Mouse (Mus musculus): ENCODE results near the gene Psmc3. TPM values are rescaled to one million over a fixed set of nuclear protein-coding genes. Genes with fewer than 3 reads are reported as not detected.
A peak's percentile ranks its signal among the peaks of the same experiment; 100 is the strongest.
"Not testable (repeated sequence)": the region's sequence is repeated elsewhere in the genome, so short reads cannot be mapped to it uniquely, and the experiment has no call there.

The Psmc3 gene
- total RNA-seq, 2 experiments from 2014 or later = 207 to 228 TPM

DNA sequence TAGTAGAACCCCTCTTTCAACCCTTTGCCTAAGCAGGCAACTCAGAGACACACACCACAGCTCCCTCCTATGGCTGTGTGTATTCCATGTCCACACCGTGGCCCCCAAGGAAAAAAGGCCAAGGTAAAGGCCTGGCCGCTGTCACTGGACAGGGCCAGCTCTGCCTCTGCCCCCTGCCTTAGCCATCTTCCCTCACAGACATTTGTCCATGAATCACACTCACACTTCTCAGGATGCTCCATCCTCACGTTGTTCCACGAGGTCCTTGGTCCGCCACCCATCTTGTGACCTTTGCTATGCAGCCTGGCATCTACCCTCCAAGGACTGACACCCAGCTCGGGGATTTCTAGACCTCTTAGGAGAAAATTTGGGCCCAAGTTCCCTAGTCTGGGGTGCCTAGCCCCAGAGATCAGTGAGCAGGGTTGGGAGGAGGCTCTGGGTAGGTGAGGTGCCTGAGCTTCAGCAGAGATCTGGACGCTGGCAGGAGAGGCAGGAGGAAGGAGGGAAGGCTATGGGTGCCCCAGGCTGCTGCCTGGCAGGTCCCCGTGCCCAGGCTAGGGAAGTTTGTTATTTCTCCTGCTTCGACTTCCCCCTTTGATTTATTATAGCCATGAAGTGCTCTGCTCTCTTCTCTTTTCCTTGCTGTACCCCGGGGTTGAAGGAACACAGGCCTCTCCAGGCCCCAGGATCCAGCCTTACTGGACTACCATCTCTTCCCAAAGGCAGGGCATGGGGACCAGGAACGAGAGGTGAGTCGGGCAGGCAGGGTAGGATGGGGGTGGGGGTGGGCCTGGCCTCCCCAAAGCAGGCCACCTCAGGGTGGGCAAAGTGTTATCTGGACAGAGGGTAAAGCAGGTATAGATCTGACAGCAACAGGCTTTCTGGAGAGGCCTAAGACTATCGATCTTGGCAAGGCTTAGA, 28.2 kb downstream of the Psmc3 start, which contains the start of gene Spi1:
Spi1 (plus strand) TSS at position 616 of the 921 bp plus-strand sequence.
- DNase-seq = no peak

GRCm38 (mm10) chr2:91082844-91083243, 29.0 kb downstream of the Psmc3 start:
- DNase-seq = no peak

- no peak for DNase-seq
These were observed 29.6 kb downstream of the Psmc3 start for GRCm38 (mm10) chr2:91083366-91083940.

GRCm38 (mm10) chr2:91084179-91084820, 30.5 kb downstream of the Psmc3 start:
- DNase-seq = no peak

GRCm38 (mm10) chr2:91085494-91086391, 31.9 kb downstream of the Psmc3 start:
- DNase-seq = no peak

- DNase-seq = no peak
These were observed 32.8 kb downstream of the Psmc3 start for GRCm38 (mm10) chr2:91086392-91087237.

DNA sequence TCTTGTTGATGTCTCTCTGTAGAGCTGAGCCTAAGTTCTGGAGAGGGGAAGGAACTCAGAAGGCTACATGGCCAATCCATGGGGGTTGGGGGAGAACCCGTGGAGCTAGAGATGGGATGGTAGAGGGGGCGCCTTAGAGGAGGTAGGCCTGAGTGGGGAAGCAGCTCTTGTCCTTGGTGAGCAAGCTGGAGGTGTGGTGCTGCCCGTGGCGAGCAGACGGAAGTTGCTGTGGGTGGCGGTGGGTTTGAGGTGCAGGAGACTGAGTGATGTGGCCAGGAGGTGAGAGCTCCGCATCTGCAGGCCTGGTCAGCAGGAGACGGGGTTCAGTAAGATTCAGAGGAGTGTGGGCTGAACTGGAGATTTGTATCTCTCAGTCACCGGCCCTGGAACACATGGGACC, 33.6 kb downstream of the Psmc3 start:
- no peak for DNase-seq

DNA sequence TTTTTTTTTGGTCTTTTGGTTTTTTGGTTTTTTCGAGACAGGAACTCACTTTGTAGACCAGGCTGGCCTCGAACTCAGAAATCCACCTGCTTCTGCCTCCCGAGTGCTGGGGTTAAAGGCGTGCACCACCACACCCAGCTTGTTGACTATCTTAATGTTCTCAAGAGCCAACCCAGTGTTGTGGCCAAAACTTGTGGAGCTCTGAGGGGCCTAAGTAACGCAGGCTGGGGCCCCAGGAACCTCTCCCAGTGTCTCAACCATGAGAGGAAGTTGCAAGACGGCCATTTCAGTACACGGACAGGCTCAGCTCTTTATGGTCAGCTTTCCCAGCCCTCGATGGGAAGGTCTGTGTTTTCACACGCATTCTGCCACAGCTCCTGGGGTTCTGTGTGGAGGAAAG, 35.2 kb downstream of the Psmc3 start:
- DNase-seq = no peak

GRCm38 (mm10) chr2:91090208-91090607, 36.4 kb downstream of the Psmc3 start:
- DNase-seq = no peak

DNA sequence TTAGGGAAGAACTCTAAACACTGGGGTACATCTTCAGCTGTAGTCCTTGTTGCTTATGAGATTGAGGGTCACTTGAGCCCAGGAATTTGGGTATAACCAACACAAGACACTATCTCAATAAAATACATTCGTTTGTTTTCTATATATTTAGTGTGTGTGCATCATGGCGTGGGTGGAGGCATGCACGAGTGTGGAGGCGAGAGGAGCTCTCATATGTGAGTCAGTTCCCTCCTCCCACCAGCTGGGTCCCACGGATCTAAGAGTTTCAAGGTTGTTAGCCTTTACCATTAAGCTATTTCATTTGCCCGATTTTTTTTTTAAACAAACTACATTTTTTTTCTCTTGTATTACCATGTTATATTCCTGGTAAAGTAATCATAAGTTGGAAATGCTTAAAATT, 37.0 kb downstream of the Psmc3 start:
- no peak for DNase-seq

GRCm38 (mm10) chr2:91096524-91096923, 42.7 kb downstream of the Psmc3 start:
- DNase-seq = no peak

- DNase-seq = no peak
These were observed 43.2 kb downstream of the Psmc3 start for GRCm38 (mm10) chr2:91097015-91097414.

DNA sequence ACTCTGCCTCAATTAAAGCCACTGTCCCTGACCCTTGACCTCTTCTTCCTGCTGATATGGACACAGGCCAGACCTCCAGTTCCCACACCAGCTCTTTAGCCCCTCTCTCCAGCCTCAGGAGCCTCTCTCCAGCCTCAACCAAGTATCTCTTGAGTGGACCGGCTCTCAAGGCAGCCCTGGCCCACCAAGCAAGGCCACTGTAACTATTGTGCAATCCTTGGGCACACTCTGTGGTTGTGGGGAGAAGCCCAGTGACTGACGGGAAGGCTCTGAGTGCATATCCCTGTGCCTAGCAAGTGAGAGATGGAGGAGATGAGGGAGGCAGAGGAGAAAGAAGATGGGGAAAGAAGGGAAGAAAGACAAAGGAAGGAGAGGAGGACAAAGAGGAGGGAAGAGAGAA, 44.3 kb downstream of the Psmc3 start:
- no peak for DNase-seq

DNA sequence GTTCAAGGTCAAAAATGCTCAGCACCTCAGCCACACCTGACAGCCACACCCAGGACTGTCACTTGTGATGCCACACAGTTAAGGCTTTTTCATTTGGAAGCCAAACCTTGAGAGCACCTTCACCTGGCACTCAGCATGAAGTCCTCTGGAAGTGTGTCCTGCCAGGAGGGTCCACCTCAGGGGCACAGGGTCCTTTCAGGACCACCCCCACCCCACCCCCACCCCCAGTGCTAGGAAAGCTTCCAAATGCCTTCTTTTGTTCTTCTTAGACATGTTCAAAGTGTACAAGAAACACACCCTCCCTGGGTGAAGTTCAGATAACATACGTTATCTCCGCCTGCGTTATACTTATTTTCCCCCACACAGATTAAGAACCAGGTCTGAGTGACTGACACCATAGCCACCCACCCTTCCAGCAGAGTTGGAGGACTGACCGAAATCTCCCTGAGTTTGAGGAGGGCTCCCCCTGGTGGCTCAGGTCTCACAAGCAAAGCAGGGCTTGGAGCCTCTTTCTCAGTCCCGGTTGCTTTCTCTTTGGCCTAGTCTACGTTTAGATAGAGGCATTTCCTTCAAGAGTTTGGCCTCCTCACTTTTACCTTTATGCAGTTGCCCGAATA, 47.4 kb downstream of the Psmc3 start:
- DNase-seq = peak; percentile 83 to 85

DNA sequence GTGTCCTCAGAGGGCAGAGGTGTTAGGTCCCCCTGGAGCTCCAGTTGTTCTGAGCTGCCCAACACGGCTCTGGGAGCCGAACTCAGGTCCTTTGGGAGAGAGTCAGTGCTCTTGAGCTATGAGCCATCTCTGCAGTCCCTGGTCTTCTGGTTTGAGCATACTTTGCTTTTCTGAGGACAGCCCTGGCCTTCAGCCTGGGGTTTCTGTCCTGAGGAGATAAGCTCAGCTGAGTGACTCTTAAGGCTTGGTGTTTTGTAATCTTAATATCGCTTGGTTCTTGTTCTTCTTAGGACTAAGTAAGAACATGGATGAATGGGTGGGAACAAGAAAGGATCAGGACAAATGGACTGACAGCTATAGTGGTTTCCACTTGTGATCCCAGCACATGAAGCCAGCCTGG, 54.3 kb downstream of the Psmc3 start:
- no peak for DNase-seq

GRCm38 (mm10) chr2:91109241-91109640, 55.4 kb downstream of the Psmc3 start:
- DNase-seq = no peak

DNA sequence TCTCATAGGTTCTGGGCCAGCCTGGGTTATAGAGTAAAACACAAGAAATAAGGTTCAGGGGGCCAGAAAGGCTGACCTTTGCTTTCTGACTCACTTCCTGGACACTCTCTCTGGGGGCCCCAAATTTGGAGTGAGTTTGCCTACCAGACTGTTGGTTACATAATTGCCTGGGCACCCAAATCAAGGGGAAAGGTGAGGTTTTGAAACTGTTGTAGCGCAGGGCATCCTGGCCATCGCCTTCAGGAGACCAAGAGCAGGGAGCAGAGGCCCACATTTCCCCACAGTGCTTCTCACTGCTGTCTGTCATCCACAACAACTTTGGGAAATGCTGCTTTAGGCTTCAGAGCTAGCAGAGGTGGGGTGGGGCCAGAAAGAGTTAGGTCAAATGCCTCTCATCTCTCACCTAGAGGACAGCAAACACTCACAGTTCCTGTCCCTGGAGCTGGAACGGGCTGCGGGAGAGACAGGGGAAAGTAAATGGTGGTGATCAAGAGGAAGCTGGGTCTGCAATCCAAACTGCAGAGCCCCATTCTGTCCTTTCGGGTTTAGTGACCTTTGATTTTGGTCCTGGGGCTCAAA, 56.1 kb downstream of the Psmc3 start:
- no peak for DNase-seq

GRCm38 (mm10) chr2:91110429-91110828, 56.6 kb downstream of the Psmc3 start:
- DNase-seq = no peak

GRCm38 (mm10) chr2:91111832-91112231, 58.0 kb downstream of the Psmc3 start:
- not testable (repeated sequence) for DNase-seq

DNA sequence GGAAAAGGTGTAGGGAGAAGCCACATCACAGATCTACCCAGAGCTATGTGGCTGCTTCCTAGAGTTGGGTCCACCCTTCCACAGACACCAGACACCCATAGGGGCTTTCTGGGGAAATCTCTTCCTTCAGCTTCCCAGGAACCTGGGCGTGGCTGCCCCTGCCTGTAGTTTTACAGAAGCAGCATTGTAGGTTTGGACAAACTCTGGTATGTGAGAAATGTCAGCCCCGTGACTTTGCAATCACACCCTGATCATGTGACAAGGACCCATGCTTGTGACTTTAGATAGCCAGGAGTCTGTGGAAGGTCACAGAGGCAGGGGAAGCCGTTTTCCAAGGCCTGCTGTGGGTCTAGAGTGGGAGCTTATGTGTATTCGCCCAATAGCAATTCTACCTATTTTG, 58.7 kb downstream of the Psmc3 start:
- no peak for DNase-seq

GRCm38 (mm10) chr2:91113334-91113733, 59.5 kb downstream of the Psmc3 start:
- no peak for DNase-seq
